Mouse (Mus musculus): ENCODE results near the gene Prn.

GRCm38 (mm10) chr2:131988550-131988949 is 78.8 kb downstream of the Prn start:
- no peak for TF ChIP-seq POLR2A (IDR thresholded peaks at IDR 0.05; ENCODE audit: insufficient read length, low read depth)
- TF ChIP-seq MAX (IDR thresholded peaks at IDR 0.05; ENCODE audit: low read depth): no peak
- TF ChIP-seq E2F4 (IDR thresholded peaks at IDR 0.05; ENCODE audit: insufficient read depth): no peak
- TF ChIP-seq REST (IDR thresholded peaks at IDR 0.05; ENCODE audit: insufficient read depth, insufficient read length): no peak
- no peak for TF ChIP-seq MYOG (IDR thresholded peaks at IDR 0.05; ENCODE audit: control insufficient read depth in 1 of 3, insufficient read depth in 1 of 3, insufficient read length in 2 of 3, low read depth in 2 of 3)
- no peak for TF ChIP-seq TCF3 (IDR thresholded peaks at IDR 0.05; ENCODE audit: insufficient read length, low read depth)
- no peak for TF ChIP-seq POLR2AphosphoS2 (IDR thresholded peaks at IDR 0.05; ENCODE audit: insufficient read length, low read depth)
- no peak for TF ChIP-seq CEBPB (IDR thresholded peaks at IDR 0.05; ENCODE audit: insufficient read depth, poor library complexity, severe bottlenecking)
- TF ChIP-seq TCF12 (IDR thresholded peaks at IDR 0.05; ENCODE audit: insufficient read depth, poor library complexity, severe bottlenecking): no peak
